Mouse (Mus musculus) limb, embryonic 10.5 days (tissue): ENCODE results near the gene Rab26. TPM values are rescaled to one million over a fixed set of nuclear protein-coding genes. Genes with fewer than 3 reads are reported as not detected.

Experiments
- DNase-seq: peaks from one replicate; pipeline ENCODE4 v3.0.0-alpha.2; 2017; ENCODE audit warnings: low spot score
- H3K27ac ChIP-seq: fragments of 300-500 bp; sonication (generic); 2 replicates; pipeline ENCODE4 v1.5.1; 2016; ENCODE audit warnings: mild to moderate bottlenecking
- H3K27me3 ChIP-seq: fragments of 300-500 bp; sonication (generic); 2 replicates; pipeline ENCODE4 v1.6.1; 2016; ENCODE audit warnings: low read depth, mild to moderate bottlenecking; ENCODE audit not compliant: poor library complexity, severe bottlenecking
- H3K36me3 ChIP-seq: fragments of 300-500 bp; sonication (generic); 2 replicates; pipeline ENCODE4 v1.6.1; 2016; ENCODE audit warnings: mild to moderate bottlenecking, moderate library complexity
- H3K4me1 ChIP-seq: fragments of 300-500 bp; sonication (generic); 2 replicates; pipeline ENCODE4 v1.6.1; 2016
- H3K4me3 ChIP-seq: fragments of 300-500 bp; sonication (generic); 2 replicates; pipeline ENCODE4 v1.5.1; 2016; ENCODE audit warnings: mild to moderate bottlenecking, moderate library complexity
- H3K9me3 ChIP-seq: fragments of 300-500 bp; sonication (generic); replicated peaks from 2 replicates; pipeline ENCODE4 v1.6.1; 2016; ENCODE audit warnings: mild to moderate bottlenecking
- WGBS: fragments of 180-500 bp; shearing (Covaris S2); methylation state at CpG from one replicate; pipeline ENCODE4 v1.1.7; 2016; 5-methylcytosine and 5-hydroxymethylcytosine counted together
- polyA plus RNA-seq: library from polyadenylated mRNA; unstranded; fragments of >200 nt; fragmentation: Nextera tagmentation; extraction: Ambion mirVana; gene quantifications from 2 replicates; pipeline ENCODE4 v1.2.1, GENCODE M21; 2016

The Rab26 gene
- polyA plus RNA-seq, 1 experiment from 2014 or later = 3.8 TPM

- DNase-seq = no peak
- H3K27me3 ChIP-seq = peaks cover 10% of the 10 kb centered on the region
- WGBS = 91% methylated on average over 3 of the region's 3 CpGs
Measured at GRCm38 (mm10) chr17:24495443-24495842, 38.6 kb downstream of the Rab26 start.

DNA sequence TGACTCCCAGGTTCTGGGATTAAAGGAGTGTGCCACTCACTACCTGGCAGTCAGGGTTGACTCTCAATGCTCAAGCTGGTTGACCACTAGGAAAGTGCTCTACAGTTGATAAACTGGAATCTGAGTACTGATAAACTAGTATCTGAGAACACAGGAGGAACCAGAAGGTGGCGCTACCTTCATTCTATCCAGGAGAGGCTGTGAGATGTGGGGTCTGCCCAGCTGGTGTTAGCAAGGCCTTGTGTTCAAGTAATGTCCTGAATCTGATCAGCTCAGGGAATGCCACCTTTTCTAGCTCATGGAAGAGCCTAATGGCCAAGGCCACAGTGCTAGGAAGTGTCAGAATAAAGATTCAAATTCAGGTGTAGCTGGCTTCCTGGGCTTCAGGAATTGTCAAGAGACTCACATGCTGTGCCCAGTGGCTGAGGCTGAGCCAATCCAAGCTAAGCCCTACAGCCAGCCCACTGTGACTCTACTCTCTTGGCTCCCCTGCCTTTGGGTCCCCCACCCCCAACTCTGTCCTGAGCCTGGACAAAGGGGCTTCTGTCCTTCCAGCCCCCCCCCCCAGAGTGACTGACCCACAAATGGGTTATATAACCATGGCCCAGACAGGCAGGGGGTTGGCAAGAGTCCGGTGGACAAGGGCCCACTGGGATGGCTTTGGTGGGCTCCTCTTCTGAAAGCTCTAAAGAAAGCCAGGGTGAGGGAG lies 39.2 kb downstream of the Rab26 start:
- 50% methylated on average over 2 of the region's 2 CpGs for WGBS
- peak; percentile 49 for DNase-seq
- Histone ChIP-seq H3K4me1 (peaks cover 9% of the 10 kb centered on the region; the same call in 1 of the 2 replicates), H3K9me3 (no peaks in the 10 kb centered on the region), H3K36me3 (no peaks in the 10 kb centered on the region), H3K27ac (0 out of 2 replicates have a peak overlapping the region, but pooled peaks have one; percentile 7), H3K27me3 (peaks cover 17% of the 10 kb centered on the region), H3K4me3 (no peak overlapping the region)

More at GRCm38 (mm10) chr17:24495443-24495842, 38.6 kb downstream of the Rab26 start:
- Histone ChIP-seq H3K4me3 (no peak overlapping the region), H3K27ac (0 out of 2 replicates have a peak overlapping the region, but pooled peaks have one; percentile 7), H3K36me3 (no peaks in the 10 kb centered on the region), H3K4me1 (peaks cover 7% of the 10 kb centered on the region; the same call in 1 of the 2 replicates), H3K9me3 (no peaks in the 10 kb centered on the region)

- Histone ChIP-seq H3K36me3 (no peaks in the 10 kb centered on the region), H3K4me3 (no peak overlapping the region), H3K9me3 (no peaks in the 10 kb centered on the region), H3K4me1 (peaks cover 23% of the 10 kb centered on the region), H3K27me3 (peaks cover 59% of the 10 kb centered on the region), H3K27ac (no peak overlapping the region)
- no peak for DNase-seq
- WGBS = 82% methylated on average over 4 of the region's 4 CpGs
Measured at GRCm38 (mm10) chr17:24490399-24490798, 43.6 kb downstream of the Rab26 start.

- DNase-seq = no peak
- no peaks in the 10 kb centered on the region for H3K36me3 ChIP-seq
- H3K9me3 ChIP-seq = no peaks in the 10 kb centered on the region
- H3K4me1 ChIP-seq = peaks cover 26% of the 10 kb centered on the region
- H3K27me3 ChIP-seq = peaks cover 61% of the 10 kb centered on the region
- peak overlapping the region; percentile 71 for H3K4me3 ChIP-seq
- peak overlapping the region; percentile 83; the same call in 1 of the 2 replicates for H3K27ac ChIP-seq
- WGBS = 19% methylated on average over 19 of the region's 19 CpGs
Measured at GRCm38 (mm10) chr17:24489265-24490030, 44.6 kb downstream of the Rab26 start.

GRCm38 (mm10) chr17:24488662-24489264 lies 45.2 kb downstream of the Rab26 start:
- DNase-seq = peak; percentile 72
- Histone ChIP-seq H3K27ac (peak overlapping the region; percentile 83), H3K4me1 (peaks cover 26% of the 10 kb centered on the region), H3K9me3 (no peaks in the 10 kb centered on the region), H3K4me3 (peak overlapping the region; percentile 71), H3K36me3 (no peaks in the 10 kb centered on the region), H3K27me3 (peaks cover 61% of the 10 kb centered on the region)
- 3% methylated on average over 81 of the region's 81 CpGs for WGBS

DNA sequence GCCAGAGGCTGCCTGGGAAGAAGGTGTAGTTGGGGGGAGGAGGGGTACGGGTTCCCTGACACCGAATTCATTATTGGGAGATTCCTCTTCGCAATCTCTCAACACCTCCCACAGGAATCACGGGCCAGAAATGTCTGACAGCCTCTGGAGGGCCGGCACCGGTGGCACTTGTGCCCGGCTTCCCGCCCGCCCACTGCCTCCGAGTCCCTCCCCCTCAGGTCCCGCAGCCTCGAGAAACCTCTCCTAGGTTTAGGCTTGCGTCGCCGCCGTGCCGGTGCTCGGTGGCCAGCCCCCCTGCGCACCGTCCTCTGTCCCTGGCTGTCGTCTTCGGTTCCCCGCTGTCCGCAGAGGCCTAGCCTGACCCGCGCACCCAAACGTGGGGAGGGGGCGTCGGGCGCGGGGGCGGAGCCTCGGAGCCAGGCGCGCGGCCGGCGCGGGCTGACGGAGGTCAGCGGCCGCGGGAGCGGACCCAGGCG lies 45.8 kb downstream of the Rab26 start, which contains the start of gene Caskin1:
TSS of gene Caskin1 (plus strand) at position 416 of the 476 bp plus-strand sequence.
- Histone ChIP-seq H3K4me3 (peak within 1 kb of the TSS; percentile 71), H3K27ac (peak within 1 kb of the TSS; percentile 83), H3K27me3 (peaks cover 61% of the 10 kb centered on the region), H3K4me1 (peaks cover 26% of the 10 kb centered on the region), H3K9me3 (no peaks in the 10 kb centered on the region), H3K36me3 (no peaks in the 10 kb centered on the region)
- peak; percentile 54 for DNase-seq
- WGBS = 2% methylated on average over 45 of the region's 45 CpGs

DNA sequence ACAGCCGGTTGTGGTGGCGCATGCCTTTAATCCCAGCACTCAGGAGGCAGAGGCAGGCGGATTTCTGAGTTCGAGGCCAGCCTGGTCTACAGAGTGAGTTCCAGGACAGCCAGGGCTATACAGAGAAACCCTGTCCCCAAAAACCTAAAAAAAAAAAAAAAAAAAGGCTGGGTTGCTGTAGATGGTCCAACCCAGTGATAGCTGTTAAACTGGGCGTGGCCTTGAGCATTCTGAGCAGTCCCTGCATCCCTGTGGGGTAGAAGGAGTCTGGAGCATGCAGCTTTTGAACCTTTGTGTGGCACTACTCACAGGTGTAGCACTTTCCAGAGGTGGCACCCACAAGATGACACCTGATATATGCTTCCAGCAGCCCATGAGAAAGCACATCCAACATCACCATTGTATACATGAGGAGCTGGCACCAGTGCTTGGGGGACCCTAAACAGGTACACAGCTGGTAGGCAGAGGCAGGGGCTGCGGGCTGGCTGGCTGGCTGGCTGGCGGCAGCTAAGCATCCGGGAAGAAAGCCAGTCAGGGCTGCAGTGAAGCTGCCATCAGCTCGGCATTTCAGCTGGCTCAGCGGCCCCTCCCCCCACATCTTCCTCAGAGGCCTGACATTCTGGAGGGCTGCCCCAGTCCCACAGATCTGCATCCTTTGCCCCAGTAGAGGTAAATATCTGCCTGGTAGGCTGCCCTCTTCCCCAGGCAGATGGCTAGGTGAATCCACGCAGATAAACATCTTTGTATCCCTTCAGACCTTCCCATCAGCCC lies 48.7 kb downstream of the Rab26 start:
- 0 out of 2 replicates have a peak overlapping the region, but pooled peaks have one; percentile 15 for H3K27ac ChIP-seq
- H3K4me3 ChIP-seq = no peak overlapping the region

GRCm38 (mm10) chr17:24483495-24483894 lies 50.5 kb downstream of the Rab26 start:
- Histone ChIP-seq H3K4me3 (no peak overlapping the region), H3K9me3 (no peaks in the 10 kb centered on the region), H3K27ac (no peak overlapping the region), H3K36me3 (no peaks in the 10 kb centered on the region), H3K4me1 (peaks cover 22% of the 10 kb centered on the region), H3K27me3 (peaks cover 31% of the 10 kb centered on the region)
- WGBS = 87% methylated on average over 3 of the region's 3 CpGs
- no peak for DNase-seq

More for the DNA sequence above, 48.7 kb downstream of the Rab26 start:
- Histone ChIP-seq H3K4me1 (peaks cover 27% of the 10 kb centered on the region), H3K9me3 (no peaks in the 10 kb centered on the region), H3K36me3 (no peaks in the 10 kb centered on the region), H3K27me3 (peaks cover 49% of the 10 kb centered on the region)
- no peak for DNase-seq
- WGBS = 44% methylated on average over 11 of the region's 11 CpGs

DNA sequence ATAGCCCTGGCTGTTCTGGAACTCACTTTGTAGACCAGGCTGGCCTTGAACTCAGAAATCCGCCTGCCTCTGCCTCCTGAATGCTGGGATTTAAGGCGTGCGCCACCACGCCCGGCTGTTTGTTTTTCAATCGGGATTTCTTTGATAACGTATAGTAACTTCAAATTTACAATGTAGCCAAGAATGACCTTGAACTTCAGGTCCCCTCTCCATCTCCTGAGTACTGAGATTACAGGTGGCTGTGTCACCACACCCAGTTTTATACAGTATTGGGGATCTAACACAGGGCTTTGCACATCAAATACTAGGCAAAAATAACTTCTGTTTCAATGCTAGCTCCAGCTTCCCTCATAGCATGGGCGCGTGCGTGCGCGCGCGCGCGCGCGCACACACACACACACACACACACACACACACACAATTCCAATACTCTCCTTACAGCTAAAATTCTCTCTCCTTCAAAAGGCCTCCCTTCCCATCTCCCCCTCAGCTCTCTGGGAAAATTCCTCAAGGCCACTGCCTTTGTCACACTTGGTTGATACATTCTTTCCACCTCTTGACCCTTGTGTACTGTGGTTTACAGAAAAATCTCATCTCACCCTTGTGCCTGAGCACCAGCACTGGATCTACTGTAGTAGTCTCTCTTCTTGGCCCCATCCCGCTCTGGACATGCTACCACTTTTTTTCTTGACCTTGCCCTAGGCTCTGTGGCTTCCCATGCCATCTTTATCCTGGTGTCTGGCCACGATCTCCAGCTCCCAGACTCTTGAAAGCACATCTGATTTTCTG lies 52.8 kb downstream of the Rab26 start:
- Histone ChIP-seq H3K9me3 (no peaks in the 10 kb centered on the region), H3K4me3 (no peak overlapping the region), H3K27me3 (peaks cover 9% of the 10 kb centered on the region; the same call in 1 of the 2 replicates), H3K4me1 (peaks cover 25% of the 10 kb centered on the region), H3K36me3 (peaks cover 16% of the 10 kb centered on the region), H3K27ac (no peak overlapping the region)
- no peak for DNase-seq
- WGBS = 94% methylated on average over 20 of the region's 20 CpGs

DNA sequence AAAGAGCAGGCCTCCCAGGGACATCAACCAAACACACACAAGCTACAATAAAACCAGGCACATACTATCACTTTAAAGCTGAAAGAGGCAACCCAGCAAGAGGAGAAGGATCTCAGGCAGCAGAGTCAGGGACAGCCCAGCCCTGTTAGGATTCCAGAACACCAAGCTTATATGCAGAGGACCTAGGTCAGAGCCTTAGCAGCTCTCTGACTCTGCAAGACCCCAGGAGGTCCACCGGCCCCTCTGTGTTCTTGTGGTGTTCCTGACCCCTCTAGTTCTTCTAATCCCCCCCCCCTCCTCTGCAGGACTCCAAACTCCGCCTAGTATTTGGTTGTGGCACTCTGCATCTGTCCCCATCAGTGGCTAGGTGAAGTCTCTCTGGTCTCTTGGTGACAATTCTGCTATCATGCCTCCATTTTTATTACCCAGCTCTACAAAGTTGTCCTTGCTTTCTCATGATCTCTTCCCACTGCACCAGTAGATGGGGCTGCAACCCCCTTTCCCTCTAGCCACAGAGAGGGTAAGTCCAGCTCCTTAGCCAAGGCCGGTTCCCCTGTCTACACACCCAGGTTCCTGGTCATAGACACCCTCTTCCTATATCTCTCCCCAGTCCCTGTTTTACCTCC lies 53.7 kb downstream of the Rab26 start:
- peak overlapping the region; percentile 79; the same call in 1 of the 2 replicates for H3K4me3 ChIP-seq
- peaks cover 20% of the 10 kb centered on the region for H3K4me1 ChIP-seq
- peak overlapping the region; percentile 25; the same call in 1 of the 2 replicates for H3K27ac ChIP-seq
- H3K36me3 ChIP-seq = peaks cover 25% of the 10 kb centered on the region
- no peaks in the 10 kb centered on the region for H3K9me3 ChIP-seq
- 0 out of 2 replicates have a peak, but pooled peaks cover under 1% of the 10 kb centered on the region for H3K27me3 ChIP-seq
- DNase-seq = no peak
- WGBS = 49% methylated on average over 3 of the region's 3 CpGs

- no peaks in the 10 kb centered on the region for H3K27me3 ChIP-seq
- 44% methylated on average over 1 of the region's 1 CpGs for WGBS
- H3K4me1 ChIP-seq = peaks cover 18% of the 10 kb centered on the region
- H3K4me3 ChIP-seq = peak overlapping the region; percentile 79
- peak overlapping the region; percentile 94 for H3K27ac ChIP-seq
- DNase-seq = no peak
- H3K9me3 ChIP-seq = no peaks in the 10 kb centered on the region
- H3K36me3 ChIP-seq = peaks cover 34% of the 10 kb centered on the region
Measured at GRCm38 (mm10) chr17:24479431-24479830, 54.6 kb downstream of the Rab26 start.
